Mouse (Mus musculus) C2C12 (cell line): ENCODE results near the gene Gpatch8.

Experiments
- CEBPB ChIP-seq: IDR thresholded peaks from one replicate; pipeline ENCODE4 v1.6.1; 2011; ENCODE audit warnings: low read depth, mild to moderate bottlenecking, control low read depth, moderate library complexity
- CTCF ChIP-seq: IDR thresholded peaks from one replicate; pipeline ENCODE4 v1.5.1; 2011; ENCODE audit not compliant: control insufficient read depth, insufficient read depth, insufficient read length
- MAX ChIP-seq: IDR thresholded peaks from one replicate; pipeline ENCODE4 v1.6.1; 2011; ENCODE audit warnings: mild to moderate bottlenecking, control low read depth
- USF1 ChIP-seq: IDR thresholded peaks from one replicate; pipeline ENCODE4 v1.6.1; 2011; ENCODE audit warnings: low read depth, mild to moderate bottlenecking, control low read depth, moderate library complexity

GRCm38 (mm10) chr11:102441434-102441833 is 114.8 kb downstream of the Gpatch8 start:
- TF ChIP-seq CTCF, result no peak
- TF ChIP-seq USF1, result no peak
- no peak for TF ChIP-seq CEBPB
- TF ChIP-seq MAX, result no peak
